In genomic region chr3:102242854-102243253, GRCm38 (mm10) we compare ENCODE assay signal across 8 mouse cellular contexts. TPM values are rescaled to one million over a fixed set of nuclear protein-coding genes. Genes with fewer than 3 reads are reported as not detected.
DNase-seq lines count a peak whose midpoint lies in the region; ATAC-seq lines count a peak whose summit lies in the region.

No protein-coding gene starts in this region.

- 0 out of 2 replicates have a peak, but pooled peaks have one; percentile 48 for ATAC-seq in forebrain, embryonic 14.5 days
- no peak for ATAC-seq in forebrain, embryonic 12.5 days (ENCODE audit: low FRiP score)

- no peaks in the 10 kb centered on the region for H3K4me1 ChIP-seq in forebrain, embryonic 14.5 days (ENCODE audit: control insufficient read depth, insufficient read depth, low read length)
- H3K4me1 ChIP-seq in forebrain, embryonic 12.5 days: no peaks in the 10 kb centered on the region

- no peak overlapping the region for H3K27ac ChIP-seq in forebrain, embryonic 14.5 days (ENCODE audit: low read depth, low read length)
- no peak overlapping the region for H3K27ac ChIP-seq in forebrain, embryonic 12.5 days

- no peak overlapping the region for H3K9ac ChIP-seq in forebrain, embryonic 14.5 days (ENCODE audit: low read length)
- no peak overlapping the region for H3K9ac ChIP-seq in forebrain, embryonic 12.5 days

- H3K4me2 ChIP-seq in forebrain, embryonic 14.5 days (ENCODE audit: low read length): no peak overlapping the region
- H3K4me2 ChIP-seq in forebrain, embryonic 12.5 days: no peak overlapping the region

- intact Hi-C loops in heart, postnatal 10 days (cut with DNase I): loop anchor here (1.0 to 5.0 kb wide), 2 partner anchors 161 to 346 kb away; no protein-coding TSS in a partner anchor
- intact Hi-C loops in left cerebral cortex, postnatal 10 days (cut with DNase I): loop anchor here (2.0 to 5.0 kb wide), 2 partner anchors 160 to 741 kb away; no protein-coding TSS in a partner anchor

- no peaks in the 10 kb centered on the region for H3K27me3 ChIP-seq in forebrain, embryonic 14.5 days (replicated peaks; ENCODE audit: control insufficient read depth, insufficient read depth, low read length)
- H3K27me3 ChIP-seq in forebrain, embryonic 12.5 days: no peaks in the 10 kb centered on the region

- peak; percentile 82 for DNase-seq in forebrain, embryonic 14.5 days (ENCODE audit: low spot score)
- peak; percentile 75 for DNase-seq in 3T3-L1 (ENCODE audit: low read depth, low spot score)
- DNase-seq in cerebellum, adult 9-11 months: peak; percentile 7
- DNase-seq in heart, postnatal 10 days: peak; percentile 49 to 59
- DNase-seq in left cerebral cortex, postnatal 10 days (ENCODE audit: extremely low spot score in 1 of 2, low spot score in 2 of 2): peak; percentile 32 to 64
- peak; percentile 65 to 66 for DNase-seq in right cerebral cortex, postnatal 10 days (ENCODE audit: low spot score in 2 of 2)
- DNase-seq in thymus, postnatal 10 days (ENCODE audit: low spot score in 2 of 2): no peak

- no peaks in the 10 kb centered on the region for H3K36me3 ChIP-seq in forebrain, embryonic 14.5 days (ENCODE audit: control insufficient read depth, insufficient read depth, low read length)
- no peaks in the 10 kb centered on the region for H3K36me3 ChIP-seq in forebrain, embryonic 12.5 days (replicated peaks)

- no peaks in the 10 kb centered on the region for H3K9me3 ChIP-seq in forebrain, embryonic 14.5 days (replicated peaks; ENCODE audit: control insufficient read depth, low read length)
- H3K9me3 ChIP-seq in forebrain, embryonic 12.5 days: 0 out of 2 replicates have a peak, but pooled peaks cover 5% of the 10 kb centered on the region

- 63% methylated on average over 5 of the region's 5 CpGs for WGBS in forebrain, embryonic 14.5 days
- WGBS in forebrain, embryonic 12.5 days: 59% methylated on average over 5 of the region's 5 CpGs

- H3K4me3 ChIP-seq in forebrain, embryonic 14.5 days (ENCODE audit: low read depth, low read length): no peak overlapping the region
- no peak overlapping the region for H3K4me3 ChIP-seq in forebrain, embryonic 12.5 days (replicated peaks)

RNA-seq across cellular contexts. Expression of gene Vangl1, which starts 38.4 kb away (rescaled TPM):
- 4.6 and 6.2 TPM in 2 replicates for polyA plus RNA-seq in forebrain, embryonic 14.5 days (2014; fragmentation: Nextera tagmentation; extraction: Ambion mirVana)
- polyA plus RNA-seq in forebrain, embryonic 12.5 days (2016; fragmentation: Nextera tagmentation; extraction: Ambion mirVana): 4.3 and 5.8 TPM in 2 replicates
- 10 to 100 TPM; 24.2 to 25.3 TPM for total RNA-seq in heart, postnatal 10 days (2021)
- total RNA-seq in left cerebral cortex, postnatal 10 days (2021): 1 to 10 TPM; 2.9 to 7.9 TPM

Comparison
In these comparisons a context has a peak if more than half of its experiments do, and no peak if none do; other contexts are left out.
1. DNase-seq: peak in forebrain, embryonic 14.5 days (single experiment), 3T3-L1 (single experiment), cerebellum, adult 9-11 months (single experiment), heart, postnatal 10 days (2 of 2), left cerebral cortex, postnatal 10 days (2 of 2) and right cerebral cortex, postnatal 10 days (2 of 2); none in thymus, postnatal 10 days (0 of 2).